Mouse (Mus musculus) heart, adult 11 months (tissue): Measurements from ENCODE around the gene Galk2.

Experiments
- DNase-seq: peaks from one replicate; pipeline ENCODE4 v3.0.0; 2022

The Galk2 gene

DNA sequence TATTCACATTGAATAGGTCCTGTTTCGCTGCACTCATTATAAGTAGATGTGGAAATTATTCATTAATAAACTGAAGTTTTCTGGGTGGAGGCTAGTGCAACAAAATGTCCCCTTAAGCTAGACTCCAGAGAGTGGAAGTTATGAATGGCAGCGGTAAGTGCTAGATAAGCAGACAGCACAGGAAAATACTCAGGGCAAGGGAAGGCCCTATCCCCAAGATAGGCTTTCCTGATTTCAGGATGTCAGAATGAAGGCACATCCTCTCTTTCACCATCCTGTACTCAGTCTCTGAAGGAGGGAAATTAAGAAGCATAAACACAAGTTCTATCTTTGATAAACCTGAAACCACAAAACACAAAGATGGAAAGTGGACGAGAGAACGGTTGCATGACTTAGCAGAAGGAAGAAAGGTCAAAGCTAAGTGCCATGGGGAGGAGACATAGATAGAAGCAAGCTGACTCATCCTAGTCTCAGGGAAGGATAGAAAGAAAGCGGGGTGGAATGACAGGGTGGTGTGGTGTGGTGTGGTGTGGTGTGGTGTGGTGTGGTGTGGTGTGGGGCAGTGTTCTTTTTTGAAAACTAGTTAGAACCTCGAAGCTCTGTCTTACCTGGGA is 42.0 kb downstream of the Galk2 start:
- no peak for DNase-seq

DNA sequence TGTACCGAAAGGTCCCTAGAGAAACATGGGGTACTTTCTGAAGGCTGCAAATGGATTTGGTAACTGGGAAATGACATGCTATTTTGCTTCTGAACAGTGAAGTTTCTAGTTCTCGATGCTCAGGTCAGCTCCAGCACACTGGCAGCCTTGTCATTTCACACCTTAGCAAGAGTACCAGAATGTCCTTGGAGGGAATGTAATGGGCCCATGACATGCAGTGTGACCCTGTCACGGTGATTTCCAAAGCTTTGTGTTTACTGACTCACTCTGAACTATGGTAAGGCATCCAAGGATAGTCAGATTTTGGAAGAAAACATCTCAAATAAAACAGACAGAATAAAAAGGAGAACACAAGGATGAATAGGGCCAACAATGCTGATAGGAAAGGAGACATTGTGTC is 42.5 kb downstream of the Galk2 start:
- no peak for DNase-seq

DNA sequence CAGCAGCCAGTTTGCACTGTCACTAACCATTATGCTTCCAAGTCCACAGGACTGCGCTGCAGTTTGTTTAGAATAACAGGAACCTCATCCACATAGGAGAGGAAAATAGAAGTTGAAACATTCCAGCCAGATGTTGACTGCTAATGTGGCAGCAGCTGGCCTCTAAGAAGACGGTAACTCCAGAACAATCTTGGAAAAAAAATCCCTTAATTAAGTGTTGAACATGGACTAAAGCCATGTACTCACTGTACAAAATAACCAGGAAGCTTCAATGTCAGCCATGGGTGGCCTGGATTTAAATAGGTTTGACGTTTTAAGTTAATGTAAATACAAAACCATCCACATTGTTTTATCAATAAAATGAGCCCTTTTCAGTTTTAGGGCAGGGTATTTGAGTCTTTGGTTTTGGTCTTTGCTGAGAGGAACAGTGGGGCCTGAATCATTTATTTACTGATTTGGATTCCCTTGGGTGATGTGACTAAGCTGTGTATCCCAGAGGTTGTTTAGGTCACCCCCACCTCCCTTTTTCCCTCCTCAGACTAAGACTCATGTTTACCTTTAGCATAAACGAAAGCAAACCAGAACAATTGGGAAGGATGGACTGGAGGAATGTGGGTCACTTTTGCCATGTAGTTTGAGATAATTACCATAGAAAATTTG is 47.6 kb downstream of the Galk2 start:
- DNase-seq, result no peak

DNA sequence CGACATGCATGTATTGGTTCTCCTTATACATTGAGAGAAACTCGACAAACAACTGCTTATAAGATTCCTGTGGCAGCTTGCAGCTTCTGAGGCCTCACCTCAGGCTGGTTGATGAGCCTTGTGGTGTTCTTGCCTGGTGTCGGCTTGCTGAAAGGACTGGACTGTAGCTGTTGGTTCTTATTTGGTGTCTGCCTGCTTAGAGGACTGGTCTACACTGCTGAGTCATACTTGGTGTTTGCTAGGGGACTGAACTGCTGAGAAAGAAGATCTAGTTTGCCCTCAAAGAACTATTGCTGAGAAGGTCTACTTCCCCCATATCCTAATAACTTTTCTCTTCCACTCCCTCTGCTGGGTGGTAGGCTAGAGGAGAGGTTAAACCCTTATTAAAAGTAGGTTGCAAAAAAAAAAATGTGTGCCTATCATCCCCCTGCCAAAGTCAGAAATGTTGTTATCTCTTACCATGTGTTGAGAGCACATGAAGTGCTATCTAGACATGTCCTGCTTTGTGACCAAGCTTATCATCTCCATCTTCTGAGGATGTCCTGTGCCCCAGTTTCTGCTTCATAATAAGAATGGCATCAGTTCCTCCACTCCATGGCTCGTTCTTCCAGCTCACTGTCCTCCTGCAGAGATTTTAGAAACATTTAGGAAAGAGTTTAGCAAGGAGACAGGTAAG is 48.8 kb downstream of the Galk2 start:
- peak; percentile 68 for DNase-seq

DNA sequence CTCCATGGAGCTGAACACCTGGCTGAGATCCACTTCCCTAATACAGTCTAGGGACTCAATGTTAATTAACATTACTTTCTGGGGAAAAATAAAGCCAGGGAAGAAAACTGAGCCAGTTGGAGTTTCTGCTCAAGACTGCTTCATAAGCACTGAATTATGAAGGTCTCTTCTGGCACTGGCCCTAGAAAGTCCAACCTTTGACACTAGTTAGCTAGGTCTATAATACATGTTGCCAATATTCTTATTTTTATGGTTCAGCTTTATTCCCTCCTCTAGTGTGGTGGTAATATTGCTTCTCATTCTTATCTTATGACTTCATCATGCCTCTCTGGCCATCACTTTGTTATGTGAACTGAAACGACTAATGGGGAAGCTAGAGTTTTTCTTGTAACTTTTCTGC is 55.3 kb downstream of the Galk2 start:
- DNase-seq, result peak; percentile 31

DNA sequence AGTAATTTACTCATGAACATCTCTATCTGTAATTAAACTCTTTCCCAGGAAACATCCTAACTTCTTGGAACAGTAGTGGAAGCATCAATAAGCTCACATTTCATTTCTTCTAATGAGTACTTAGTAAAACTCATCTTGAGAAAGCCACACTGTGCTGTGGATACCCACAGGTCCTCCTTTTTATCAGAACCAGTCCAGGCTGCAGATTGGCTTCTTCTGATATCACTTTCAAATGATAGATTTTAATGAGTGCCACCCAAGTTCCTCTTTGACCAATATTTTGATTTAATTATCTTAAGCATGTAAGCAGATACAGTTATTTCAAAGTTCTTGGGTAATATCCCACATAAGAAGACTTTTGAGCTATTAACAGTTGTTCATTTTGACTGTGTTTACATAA is 55.8 kb downstream of the Galk2 start:
- DNase-seq, result no peak

DNA sequence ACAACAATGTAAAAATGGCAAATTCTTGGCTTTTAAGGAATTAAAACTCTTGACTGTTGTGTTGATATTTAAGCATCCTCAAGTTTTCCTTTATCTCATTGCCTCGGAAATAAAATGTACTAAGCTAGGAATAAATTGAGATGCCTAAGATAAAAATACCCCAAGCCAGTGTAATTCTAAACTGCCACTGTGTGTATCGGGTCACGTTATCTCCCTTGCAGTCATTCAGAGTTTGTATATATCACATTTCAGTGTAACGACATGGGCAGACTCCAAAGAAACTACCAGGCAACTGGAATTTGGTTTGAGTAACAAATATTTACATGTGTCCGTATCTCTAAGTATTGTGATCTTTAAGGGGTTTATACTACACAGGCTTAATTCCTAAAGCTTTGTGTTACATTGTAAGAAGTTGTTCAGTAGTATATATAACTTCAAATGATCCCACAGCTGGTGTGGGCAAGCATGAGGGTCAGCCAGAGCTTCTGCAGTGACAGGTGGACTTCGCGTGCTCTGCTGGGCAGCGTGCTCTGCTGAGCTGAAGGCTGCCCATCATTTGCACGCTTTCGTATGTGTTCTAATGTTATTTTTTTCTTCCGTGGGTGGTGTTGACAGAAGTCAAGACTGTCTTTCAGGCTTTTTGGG is 57.9 kb downstream of the Galk2 start:
- peak; percentile 34 for DNase-seq

DNA sequence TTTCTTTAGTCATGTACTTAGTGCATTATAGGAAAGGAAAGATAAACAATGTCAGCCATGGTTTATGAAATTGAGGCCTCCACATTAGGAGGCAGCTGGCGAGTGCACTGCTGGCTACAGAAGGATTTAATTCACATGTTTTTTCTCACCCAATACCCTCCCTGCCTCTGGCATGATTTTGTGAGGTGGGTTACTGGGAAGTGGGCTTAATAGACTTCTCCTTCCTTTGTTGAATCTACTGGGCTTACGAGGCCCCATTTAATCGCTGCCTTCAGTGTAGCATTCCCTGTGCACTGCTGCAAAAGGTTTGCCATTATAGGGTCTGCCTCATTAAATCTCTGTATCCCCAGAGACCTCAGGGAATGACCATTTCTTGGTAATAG is 58.4 kb downstream of the Galk2 start:
- DNase-seq, result no peak

DNA sequence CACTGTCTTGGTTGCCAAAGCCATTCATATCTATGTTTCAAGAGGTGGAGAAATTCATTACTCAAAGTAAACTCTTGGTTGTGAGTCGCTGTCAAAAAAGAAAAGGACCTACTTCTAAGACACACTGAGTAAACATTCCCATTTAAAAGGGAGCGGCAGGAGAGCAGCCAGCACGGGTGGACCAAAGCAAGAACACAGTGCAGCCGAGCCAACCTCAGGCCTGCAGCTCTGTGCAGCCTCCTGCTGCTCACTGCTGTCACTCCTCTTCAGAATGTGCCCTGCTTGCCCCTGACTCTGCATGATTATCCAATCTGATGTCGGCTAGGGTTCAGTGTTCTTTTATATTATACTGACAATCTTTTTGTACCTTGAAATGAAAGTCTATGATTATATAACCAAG is 62.4 kb downstream of the Galk2 start:
- DNase-seq, result peak; percentile 68

DNA sequence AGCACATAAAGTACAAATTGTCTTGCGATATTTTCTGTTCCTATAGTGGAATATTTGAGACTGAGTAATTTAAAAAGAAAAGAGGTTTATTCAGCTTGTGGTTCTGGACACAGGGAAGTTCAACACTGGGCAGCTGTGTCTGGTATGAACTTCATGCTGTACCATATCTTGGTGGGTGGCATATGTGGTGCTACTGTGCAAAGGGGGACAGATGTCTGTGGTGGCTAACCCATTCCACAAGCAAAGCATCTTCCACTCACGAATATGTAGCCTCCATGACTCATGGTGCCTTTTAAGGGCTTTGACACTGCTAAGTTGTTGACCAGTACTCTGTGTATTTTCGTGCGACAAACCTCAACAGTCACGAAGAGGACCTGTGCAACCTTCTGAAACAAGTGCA is 63.2 kb downstream of the Galk2 start:
- DNase-seq, result no peak

DNA sequence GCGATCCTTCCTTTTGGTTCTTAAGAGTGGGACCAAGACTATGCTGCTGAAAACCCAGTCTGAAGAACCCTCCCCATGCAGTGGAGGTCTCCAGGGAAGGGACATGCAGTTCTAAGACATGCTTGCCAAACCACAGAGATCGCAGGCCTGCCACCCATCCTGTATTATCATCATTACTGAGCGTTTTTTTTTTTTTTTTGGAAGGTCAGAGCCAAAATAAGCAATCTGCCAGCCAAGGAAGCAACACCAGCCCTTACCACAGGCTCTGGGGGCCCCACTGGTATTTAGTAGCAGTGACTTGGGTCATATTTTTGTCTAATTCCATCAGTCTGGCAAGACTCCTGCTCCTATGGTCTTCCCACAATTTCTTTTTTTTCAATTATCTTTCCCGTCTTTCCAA is 64.0 kb downstream of the Galk2 start:
- peak; percentile 98 for DNase-seq

DNA sequence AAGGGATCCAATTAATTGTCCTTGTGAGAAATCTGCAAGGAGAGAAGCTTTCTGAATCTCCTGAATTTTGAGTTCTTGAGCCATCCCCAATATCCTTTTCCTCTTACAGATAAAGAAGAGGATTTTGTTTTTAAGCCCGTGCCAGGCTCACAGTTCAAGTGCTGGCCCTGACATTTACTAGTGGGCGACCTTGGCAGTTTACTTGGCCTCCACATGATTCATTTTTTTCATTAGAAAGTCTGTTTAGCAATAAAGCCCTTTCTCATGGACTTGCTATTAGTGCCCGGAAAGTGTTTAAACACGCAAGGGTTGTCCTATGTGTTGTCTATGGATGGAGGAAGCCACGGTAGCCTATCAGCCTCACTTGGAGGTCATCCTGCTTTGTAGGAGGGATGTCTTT is 64.4 kb downstream of the Galk2 start:
- peak; percentile 69 for DNase-seq

DNA sequence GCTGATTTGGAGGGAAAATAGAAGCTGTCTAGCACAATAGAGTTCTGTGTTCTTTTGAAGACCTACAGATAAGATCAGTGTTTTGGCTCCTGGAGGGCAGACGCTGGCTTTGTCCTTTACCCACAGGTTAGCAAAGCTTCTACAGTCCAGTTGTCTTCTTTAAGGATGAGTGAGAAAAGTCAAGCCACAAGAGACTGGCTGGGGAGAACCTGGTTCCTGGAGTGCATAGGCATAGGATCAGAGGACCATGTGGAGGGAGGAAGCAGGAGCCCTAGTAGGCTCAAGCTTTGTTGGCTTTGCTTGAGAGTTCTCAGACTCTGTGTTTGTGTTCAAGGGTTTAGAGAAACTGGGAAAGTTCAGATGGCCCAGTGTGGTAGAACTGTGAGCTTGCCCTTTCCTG is 65.6 kb downstream of the Galk2 start:
- DNase-seq, result peak; percentile 72

DNA sequence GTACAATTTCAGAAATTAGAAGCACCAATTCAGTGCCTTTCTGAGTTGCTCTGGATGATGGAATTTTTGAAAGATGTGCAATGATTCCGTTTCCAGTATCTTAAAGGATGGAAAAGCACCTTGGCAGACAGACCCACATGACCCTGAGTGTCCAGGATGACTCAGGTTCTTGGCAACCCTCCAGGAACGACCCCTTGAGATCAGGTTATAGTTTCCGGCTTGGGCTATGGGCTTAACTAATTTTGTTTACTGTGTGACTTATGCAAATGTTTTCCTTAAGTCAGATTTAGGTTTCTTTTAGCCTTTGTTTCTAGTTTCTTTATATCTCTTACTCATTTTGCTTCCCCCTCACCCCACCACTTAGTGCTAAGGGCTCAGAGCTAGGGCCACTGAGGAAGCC is 66.2 kb downstream of the Galk2 start:
- peak; percentile 68 for DNase-seq

DNA sequence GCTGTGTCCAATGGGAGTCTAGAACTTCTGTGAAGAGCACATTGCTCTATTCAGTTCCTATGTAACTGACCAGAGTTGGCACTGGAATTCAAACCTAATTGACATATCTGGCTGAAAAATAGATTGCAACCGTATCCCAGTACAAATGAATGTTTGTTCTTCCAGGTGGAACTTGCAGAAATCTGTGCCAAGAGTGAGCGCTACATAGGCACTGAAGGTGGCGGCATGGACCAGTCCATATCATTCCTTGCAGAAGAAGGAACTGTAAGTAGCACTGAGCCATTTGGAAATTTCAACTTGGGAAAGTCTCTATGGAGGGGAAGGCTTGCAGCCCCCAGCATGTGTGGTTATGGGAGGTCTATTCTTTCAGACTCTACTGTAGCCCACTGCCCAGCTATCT is 70.5 kb downstream of the Galk2 start:
- DNase-seq, result peak; percentile 74

DNA sequence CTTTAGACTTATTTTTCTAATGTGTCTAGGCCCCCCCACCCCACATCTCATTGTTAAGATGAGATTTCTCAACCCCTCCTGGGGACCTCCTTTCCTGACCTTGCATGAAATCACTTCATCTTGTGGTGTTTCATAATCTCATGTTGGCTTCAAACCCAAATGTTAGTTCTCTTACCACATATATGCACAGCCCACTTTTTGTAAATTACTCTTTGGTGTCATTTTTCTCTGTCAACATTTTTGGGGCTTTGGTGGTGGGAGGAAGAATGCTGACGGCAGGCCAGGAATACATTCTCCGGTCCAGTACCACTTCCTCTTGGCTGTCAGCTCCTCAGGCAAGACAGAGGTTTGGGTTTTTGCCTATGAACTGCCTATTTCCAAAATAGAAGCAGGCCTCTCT is 71.0 kb downstream of the Galk2 start:
- peak; percentile 57 for DNase-seq

DNA sequence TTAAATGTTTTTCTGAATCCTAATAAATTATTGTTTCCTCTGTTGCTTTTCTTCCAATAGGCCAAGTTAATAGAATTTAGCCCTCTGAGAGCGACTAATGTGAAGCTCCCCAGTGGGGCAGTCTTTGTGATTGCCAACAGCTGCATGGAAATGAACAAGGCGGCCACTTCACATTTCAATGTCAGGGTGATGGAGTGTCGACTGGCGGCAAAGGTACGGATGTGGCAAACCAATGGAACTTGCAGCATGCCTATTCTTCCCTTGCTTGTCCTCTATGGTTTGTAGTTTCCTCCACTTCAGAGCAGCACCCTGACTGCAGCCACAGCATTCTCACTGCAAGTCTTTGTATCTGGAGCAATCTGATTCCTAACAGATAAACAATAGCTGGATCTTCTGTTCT is 72.3 kb downstream of the Galk2 start:
- DNase-seq, result peak; percentile 58

DNA sequence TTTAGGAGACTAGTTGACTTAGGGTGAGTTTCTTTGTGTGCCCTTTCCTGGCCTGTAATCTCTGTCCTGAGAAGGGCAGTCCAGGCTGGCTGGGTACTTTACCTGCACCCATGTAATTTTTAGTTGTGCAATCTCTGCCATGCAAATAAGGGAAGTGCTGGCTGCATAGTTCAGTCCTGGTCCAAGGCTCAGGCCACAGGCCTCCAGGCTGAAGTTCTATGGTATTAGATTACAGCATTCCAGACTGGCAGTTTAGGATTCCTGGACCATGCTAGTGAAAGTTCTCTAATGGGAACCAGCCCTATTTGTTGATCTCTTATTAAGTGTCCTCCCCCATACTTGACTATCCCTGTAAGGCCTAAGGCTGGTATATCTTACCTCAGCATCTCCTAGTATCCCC is 73.8 kb downstream of the Galk2 start:
- peak; percentile 72 for DNase-seq

DNA sequence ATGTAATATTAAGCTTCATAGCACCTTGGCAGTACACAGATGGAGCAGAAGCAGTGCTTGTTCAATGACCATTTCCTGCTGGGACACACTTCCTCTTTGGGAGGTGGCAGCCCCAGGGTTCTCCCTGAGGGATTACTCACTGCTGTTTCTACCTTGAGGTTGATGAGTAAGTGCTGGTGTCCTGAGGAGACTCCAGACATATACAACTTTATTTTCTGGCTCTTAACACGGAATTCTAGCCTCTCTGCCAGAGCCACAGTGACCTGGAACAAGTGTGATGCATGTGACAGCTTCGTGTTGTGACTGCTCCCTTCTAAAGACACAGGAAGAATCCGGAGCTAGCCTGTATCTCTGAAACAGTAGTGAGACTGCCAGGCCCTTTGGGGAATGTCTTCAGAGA is 75.1 kb downstream of the Galk2 start:
- peak; percentile 76 for DNase-seq

DNA sequence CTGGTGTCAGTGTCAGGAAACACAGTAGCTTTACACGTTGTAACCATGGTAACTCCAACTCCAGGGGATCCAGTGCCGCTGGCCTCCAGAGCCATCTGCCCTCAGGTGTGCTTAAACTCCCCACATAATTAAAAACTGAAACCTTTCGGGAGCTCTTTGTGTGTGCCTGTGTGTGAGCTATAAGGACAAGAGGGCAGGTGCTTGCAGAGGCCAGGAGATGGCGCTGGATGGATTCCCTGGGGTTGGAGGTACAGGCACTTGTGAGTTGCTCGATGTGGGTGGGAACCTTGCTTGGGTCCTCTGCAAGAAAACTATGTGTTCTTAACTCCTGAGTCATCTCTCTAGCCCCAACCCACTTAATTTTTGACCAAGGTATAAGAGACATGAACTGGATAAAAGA is 77.5 kb downstream of the Galk2 start:
- DNase-seq, result peak; percentile 66

DNA sequence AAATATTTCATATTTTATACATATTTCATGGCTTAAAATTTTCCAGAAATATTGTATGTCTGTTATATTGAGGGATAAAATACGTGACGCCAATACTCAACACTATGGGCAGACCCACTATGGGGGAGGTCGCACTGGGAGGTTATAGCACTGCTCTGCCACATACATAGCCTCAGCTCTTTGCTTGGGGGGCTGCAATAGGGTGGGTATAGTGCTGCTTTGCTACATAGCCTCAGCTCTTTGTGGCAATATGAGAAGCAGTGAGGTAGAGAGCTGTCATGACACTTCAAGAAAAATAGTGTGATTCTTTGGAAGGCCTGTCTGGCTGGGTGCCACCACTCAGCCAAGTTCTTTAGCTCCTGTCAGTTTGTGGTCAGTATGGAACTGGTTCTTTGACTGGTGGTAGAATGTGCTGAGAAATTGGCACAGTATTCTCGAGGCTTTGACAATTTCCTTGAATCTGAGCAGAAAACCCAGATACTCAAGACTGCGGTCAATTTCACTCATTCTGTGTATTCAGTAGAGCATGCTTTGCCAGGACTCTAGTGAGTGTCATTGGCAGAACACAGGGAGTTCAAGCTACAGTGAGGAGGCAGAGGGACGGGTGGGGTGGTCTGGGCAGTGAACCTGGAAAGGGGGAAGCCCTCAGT is 80.2 kb downstream of the Galk2 start:
- DNase-seq, result no peak

DNA sequence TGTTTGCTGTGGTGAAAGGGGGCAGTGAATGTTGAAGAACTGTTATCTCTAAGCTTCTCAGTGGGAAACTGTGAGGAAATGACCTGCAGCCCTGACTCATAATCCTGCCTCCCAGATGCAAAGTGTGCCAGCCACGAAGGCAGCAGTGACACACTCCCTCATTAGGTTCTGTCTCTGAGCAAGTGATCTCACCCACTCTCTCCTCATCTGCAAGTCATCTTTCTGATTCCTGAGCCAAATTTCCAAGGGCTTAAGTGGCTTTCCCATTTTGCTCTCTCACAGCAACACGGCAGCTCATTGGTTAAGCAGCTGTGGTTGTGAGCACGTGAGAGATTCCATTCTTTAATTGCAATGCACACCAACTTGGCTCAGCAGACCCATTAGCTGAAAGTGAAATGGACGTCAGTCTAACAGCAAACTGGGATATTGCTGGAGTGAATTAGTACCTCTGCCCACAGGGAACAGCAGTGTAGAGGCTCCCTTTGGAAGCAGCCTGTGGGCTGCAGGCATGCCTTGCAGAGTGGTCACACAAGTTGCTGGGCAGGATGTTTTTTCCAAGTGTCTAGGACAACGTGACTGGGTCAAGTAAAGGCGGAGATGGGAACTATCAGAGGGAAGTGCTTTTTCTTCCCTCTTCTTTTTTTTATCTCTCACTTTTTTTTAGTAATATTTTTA is 82.3 kb downstream of the Galk2 start:
- peak; percentile 88 for DNase-seq

DNA sequence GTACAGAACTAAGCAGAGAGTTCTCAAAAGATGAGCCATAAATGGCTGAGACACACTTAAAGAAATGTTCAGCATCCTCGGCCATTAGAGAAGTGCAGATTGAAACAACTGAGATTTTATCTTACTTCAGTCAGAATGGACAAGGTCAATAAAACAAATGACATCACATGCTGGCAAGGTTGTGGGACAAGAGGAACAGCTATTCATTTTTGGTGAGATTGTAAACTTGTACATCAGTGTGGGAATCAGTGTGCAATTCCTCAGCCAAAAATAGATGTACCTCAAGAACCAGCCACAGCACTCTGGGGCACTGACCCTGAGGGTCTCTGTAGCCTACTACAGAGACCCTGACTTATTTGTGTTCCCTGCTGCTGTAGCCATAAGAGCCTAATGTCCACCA is 84.4 kb downstream of the Galk2 start:
- DNase-seq, result peak; percentile 43
